Mouse (Mus musculus) liver, embryonic 15.5 days (tissue): ENCODE results near the gene Ccdc149. TPM values are rescaled to one million over a fixed set of nuclear protein-coding genes. Genes with fewer than 3 reads are reported as not detected.

Experiments used
- ATAC-seq: fragments of 200-750 bp; cut with Nextera tagmentation; 2 replicates; pipeline ENCODE4 v1.8.0; 2017; ENCODE audit warnings: moderate number of reproducible peaks, mild to moderate bottlenecking, moderate library complexity; ENCODE audit not compliant: insufficient read depth
- H3K27ac ChIP-seq: fragments of 300-500 bp; sonication (generic); replicated peaks from 2 replicates; pipeline ENCODE4 v1.5.1; 2015; ENCODE audit warnings: mild to moderate bottlenecking, inconsistent platforms
- H3K27me3 ChIP-seq: fragments of 300-500 bp; sonication (generic); 2 replicates; pipeline ENCODE4 v1.6.1; 2015; ENCODE audit warnings: mild to moderate bottlenecking, inconsistent platforms
- H3K36me3 ChIP-seq: fragments of 300-500 bp; sonication (generic); replicated peaks from 2 replicates; pipeline ENCODE4 v1.6.1; 2015; ENCODE audit warnings: moderate library complexity, mild to moderate bottlenecking, inconsistent platforms
- H3K4me1 ChIP-seq: fragments of 300-500 bp; sonication (generic); replicated peaks from 2 replicates; pipeline ENCODE4 v1.6.1; 2015; ENCODE audit warnings: inconsistent platforms
- H3K4me2 ChIP-seq: fragments of 300-500 bp; sonication (generic); 2 replicates; pipeline ENCODE4 v1.6.1; 2015; ENCODE audit warnings: moderate library complexity, mild to moderate bottlenecking, inconsistent platforms
- H3K4me3 ChIP-seq: fragments of 300-500 bp; sonication (generic); replicated peaks from 2 replicates; pipeline ENCODE4 v1.5.1; 2015; ENCODE audit warnings: mild to moderate bottlenecking, inconsistent platforms
- H3K9ac ChIP-seq: fragments of 300-500 bp; sonication (generic); 2 replicates; pipeline ENCODE4 v1.6.1; 2015; ENCODE audit warnings: moderate library complexity, mild to moderate bottlenecking, inconsistent platforms
- H3K9me3 ChIP-seq: fragments of 300-500 bp; sonication (generic); replicated peaks from 2 replicates; pipeline ENCODE4 v1.6.1; 2016; ENCODE audit warnings: inconsistent platforms
- WGBS: fragments of 180-500 bp; shearing (Covaris S2); methylation state at CpG from one replicate; pipeline ENCODE4 v1.1.7; 2015; ENCODE audit warnings: mixed read lengths; ENCODE audit not compliant: insufficient replicate concordance; 5-methylcytosine and 5-hydroxymethylcytosine counted together
- polyA plus RNA-seq: library from polyadenylated mRNA; unstranded; fragments of >200 nt; fragmentation: Nextera tagmentation; extraction: Ambion mirVana; gene quantifications from 2 replicates; pipeline ENCODE4 v1.2.1, GENCODE M21; 2015

Ccdc149 gene
- polyA plus RNA-seq, 1 experiment from 2014 or later = 0.60 TPM

- no peaks in the 10 kb centered on the region for H3K36me3 ChIP-seq
- no peak overlapping the region for H3K4me2 ChIP-seq
- H3K4me1 ChIP-seq = no peaks in the 10 kb centered on the region
- WGBS = 65% methylated on average over 8 of the region's 8 CpGs
- no peak for ATAC-seq
- H3K27me3 ChIP-seq = no peaks in the 10 kb centered on the region
- H3K9ac ChIP-seq = no peak overlapping the region
- H3K27ac ChIP-seq = no peak overlapping the region
- H3K4me3 ChIP-seq = no peak overlapping the region
- no peaks in the 10 kb centered on the region for H3K9me3 ChIP-seq
Observed at GRCm38 (mm10) chr5:52449187-52449586, 22.1 kb downstream of the Ccdc149 start.

DNA sequence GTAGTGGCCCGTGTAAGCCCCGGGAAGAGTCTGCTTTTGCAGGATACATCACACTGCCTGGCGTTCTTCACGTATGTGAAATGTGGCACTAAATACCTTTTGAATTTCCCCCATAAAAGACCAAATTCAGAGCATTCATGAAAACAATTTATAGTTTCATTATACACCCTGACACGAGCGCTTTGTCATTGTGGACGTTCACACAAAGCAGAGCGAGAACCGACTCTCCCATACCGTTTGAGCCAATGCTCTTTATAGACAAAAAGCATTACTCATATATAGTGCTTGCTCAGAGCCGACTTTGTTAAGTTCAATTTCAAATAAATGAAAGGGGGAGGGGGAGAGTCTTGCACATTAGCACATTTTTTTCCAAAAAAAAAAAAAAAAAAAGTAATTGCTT is 31.0 kb downstream of the Ccdc149 start:
- Histone ChIP-seq H3K4me1 (no peaks in the 10 kb centered on the region), H3K9ac (no peak overlapping the region), H3K4me2 (no peak overlapping the region), H3K9me3 (no peaks in the 10 kb centered on the region), H3K36me3 (no peaks in the 10 kb centered on the region), H3K27ac (no peak overlapping the region), H3K27me3 (no peaks in the 10 kb centered on the region), H3K4me3 (no peak overlapping the region)
- WGBS = 74% methylated on average over 11 of the region's 11 CpGs
- no peak for ATAC-seq

DNA sequence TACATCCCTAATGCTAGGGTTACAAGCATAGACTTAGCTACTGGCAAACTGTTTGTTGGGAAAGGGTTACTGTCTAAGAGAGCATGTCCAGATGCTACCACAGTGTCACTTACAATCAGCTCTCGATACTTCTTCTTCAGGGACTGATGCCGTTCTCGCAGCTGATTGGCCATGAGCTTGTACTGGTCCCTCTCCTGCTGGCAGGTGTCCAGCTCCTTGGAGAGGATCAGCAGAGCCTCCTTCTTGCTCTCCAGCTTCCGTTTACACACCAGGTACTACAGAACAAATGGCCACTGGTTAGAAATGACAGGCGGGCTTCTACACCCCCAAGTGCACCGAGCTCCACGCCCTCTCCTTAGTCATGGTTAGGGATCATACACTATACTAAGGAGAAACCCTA is 32.4 kb downstream of the Ccdc149 start:
- H3K4me1 ChIP-seq = no peaks in the 10 kb centered on the region
- WGBS = 67% methylated on average over 7 of the region's 7 CpGs
- no peaks in the 10 kb centered on the region for H3K9me3 ChIP-seq
- H3K9ac ChIP-seq = no peak overlapping the region
- H3K4me2 ChIP-seq = no peak overlapping the region
- H3K27me3 ChIP-seq = no peaks in the 10 kb centered on the region
- no peak for ATAC-seq
- H3K36me3 ChIP-seq = no peaks in the 10 kb centered on the region
- no peak overlapping the region for H3K4me3 ChIP-seq
- no peak overlapping the region for H3K27ac ChIP-seq

DNA sequence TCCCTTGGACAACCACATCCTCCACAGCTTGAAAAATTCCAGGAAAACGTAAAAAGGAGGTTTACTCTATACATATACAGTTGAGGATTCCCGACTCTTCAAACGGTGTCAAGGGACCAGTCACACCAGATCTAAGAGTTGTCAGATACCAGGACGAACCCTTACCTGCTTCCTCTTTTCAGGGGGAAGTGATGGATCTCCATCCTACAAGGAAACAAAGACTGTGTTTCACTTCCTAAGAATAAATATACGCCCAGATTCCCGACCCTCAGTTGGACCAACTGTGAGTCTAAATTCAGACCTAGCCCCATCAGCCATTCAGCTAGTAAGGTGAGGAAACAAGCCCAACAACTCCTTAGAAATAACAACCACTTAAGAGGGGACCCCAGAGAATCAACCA is 35.8 kb downstream of the Ccdc149 start:
- H3K4me3 ChIP-seq = no peak overlapping the region
- 0 out of 2 replicates have a peak, but pooled peaks cover 3% of the 10 kb centered on the region for H3K4me1 ChIP-seq
- no peaks in the 10 kb centered on the region for H3K9me3 ChIP-seq
- 53% methylated on average over 6 of the region's 6 CpGs for WGBS
- H3K9ac ChIP-seq = no peak overlapping the region
- no peak overlapping the region for H3K27ac ChIP-seq
- H3K4me2 ChIP-seq = no peak overlapping the region
- ATAC-seq = no peak
- H3K27me3 ChIP-seq = no peaks in the 10 kb centered on the region
- no peaks in the 10 kb centered on the region for H3K36me3 ChIP-seq

GRCm38 (mm10) chr5:52431276-52431844 is 40.0 kb downstream of the Ccdc149 start:
- Histone ChIP-seq H3K9ac (no peak overlapping the region), H3K4me3 (no peak overlapping the region), H3K27ac (no peak overlapping the region), H3K27me3 (no peaks in the 10 kb centered on the region), H3K9me3 (no peaks in the 10 kb centered on the region), H3K4me1 (0 out of 2 replicates have a peak, but pooled peaks cover 3% of the 10 kb centered on the region), H3K36me3 (no peaks in the 10 kb centered on the region), H3K4me2 (no peak overlapping the region)
- WGBS = 49% methylated on average over 8 of the region's 8 CpGs
- ATAC-seq = no peak

DNA sequence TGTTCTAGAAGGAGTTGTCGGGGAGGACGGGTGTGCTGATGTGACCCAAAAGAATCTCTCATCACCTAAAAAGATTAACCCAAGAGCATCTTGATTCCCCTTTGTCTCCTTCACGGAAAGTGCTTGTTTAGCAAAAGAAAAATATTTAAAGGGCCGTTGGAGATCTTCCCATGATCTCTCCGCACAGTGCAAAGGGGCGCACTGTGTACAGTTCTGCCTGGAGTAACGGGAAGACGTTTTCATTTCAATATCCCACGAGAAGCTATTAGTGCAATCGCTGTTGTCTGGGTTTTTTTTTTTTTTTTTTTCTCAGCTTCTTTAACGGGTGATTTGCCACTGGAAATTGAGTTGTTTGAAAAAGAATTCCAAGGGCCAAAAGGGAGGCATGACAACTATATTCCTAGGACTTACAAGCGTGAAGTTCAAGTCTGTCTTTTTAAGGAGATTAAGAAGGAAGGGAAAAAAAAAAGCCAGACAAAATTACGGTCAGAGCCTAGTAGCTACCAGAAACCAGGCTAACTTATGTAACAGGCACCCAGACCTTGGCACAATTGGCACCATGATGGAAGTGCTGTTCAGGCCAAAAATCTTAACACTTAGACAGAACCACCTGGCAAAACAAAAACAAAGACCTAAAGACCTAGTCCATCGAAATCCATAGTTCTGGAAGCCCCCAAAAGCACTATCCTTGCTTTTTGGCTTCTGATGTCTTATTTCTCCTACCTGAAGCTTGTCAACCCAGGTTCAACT is 41.4 kb downstream of the Ccdc149 start:
- H3K36me3 ChIP-seq = no peaks in the 10 kb centered on the region
- H3K4me1 ChIP-seq = 0 out of 2 replicates have a peak, but pooled peaks cover 3% of the 10 kb centered on the region
- no peak for ATAC-seq
- no peaks in the 10 kb centered on the region for H3K9me3 ChIP-seq
- no peaks in the 10 kb centered on the region for H3K27me3 ChIP-seq
- no peak overlapping the region for H3K4me2 ChIP-seq
- no peak overlapping the region for H3K9ac ChIP-seq
- WGBS = 66% methylated on average over 14 of the region's 14 CpGs
- no peak overlapping the region for H3K4me3 ChIP-seq
- H3K27ac ChIP-seq = no peak overlapping the region

DNA sequence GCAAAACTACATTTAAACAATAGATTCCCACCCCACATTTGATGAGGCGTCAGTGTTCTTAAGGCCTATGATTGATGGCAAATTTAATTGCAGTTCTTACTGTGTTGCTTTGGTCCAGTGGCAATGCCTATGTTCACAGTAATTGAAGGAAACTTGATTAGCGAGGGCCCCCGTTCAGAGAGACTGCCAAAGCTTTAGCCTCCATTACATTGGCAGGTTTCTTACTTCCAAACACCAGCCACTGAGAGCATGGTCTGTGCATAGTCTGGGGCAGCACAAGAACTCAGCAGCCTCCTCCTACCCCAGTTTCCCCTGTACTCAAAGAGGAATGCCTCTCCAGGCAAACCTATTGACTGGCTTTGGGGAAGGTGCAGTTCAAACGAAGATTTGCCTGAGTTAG is 42.7 kb downstream of the Ccdc149 start:
- 52% methylated on average over 4 of the region's 4 CpGs for whole genome bisulfite sequencing
- Histone ChIP-seq H3K27ac (no peak overlapping the region), H3K9me3 (no peaks in the 10 kb centered on the region), H3K9ac (no peak overlapping the region), H3K4me1 (0 out of 2 replicates have a peak, but pooled peaks cover 3% of the 10 kb centered on the region), H3K27me3 (no peaks in the 10 kb centered on the region), H3K4me3 (no peak overlapping the region), H3K4me2 (no peak overlapping the region), H3K36me3 (no peaks in the 10 kb centered on the region)
- no peak for ATAC-seq

- no peaks in the 10 kb centered on the region for H3K9me3 ChIP-seq
- no peak overlapping the region for H3K4me3 ChIP-seq
- WGBS = 64% methylated on average over 9 of the region's 9 CpGs
- no peaks in the 10 kb centered on the region for H3K36me3 ChIP-seq
- ATAC-seq = no peak
- H3K27me3 ChIP-seq = no peaks in the 10 kb centered on the region
- H3K4me1 ChIP-seq = no peaks in the 10 kb centered on the region
- no peak overlapping the region for H3K27ac ChIP-seq
- no peak overlapping the region for H3K4me2 ChIP-seq
- H3K9ac ChIP-seq = no peak overlapping the region
Observed at GRCm38 (mm10) chr5:52425819-52426218, 45.5 kb downstream of the Ccdc149 start.

DNA sequence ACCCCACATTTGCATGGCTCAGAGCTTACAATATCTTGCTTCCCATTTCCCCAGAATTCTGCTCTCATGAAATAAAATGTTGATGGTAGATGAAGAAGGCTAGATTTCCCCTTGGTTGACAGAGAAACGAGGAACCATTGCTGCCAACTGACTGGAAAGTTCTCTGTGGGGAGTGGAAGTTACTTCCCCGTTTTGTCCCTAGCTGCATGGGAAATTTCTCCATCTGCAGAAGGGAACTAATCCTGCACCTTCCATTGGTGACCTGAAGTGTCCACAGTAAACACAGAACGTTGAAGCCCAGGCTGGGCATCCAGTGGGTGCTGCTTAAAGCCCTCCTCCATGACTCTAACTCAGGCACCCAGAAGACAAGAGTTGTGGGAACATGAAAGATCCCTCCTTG is 47.4 kb downstream of the Ccdc149 start:
- Histone ChIP-seq H3K27ac (no peak overlapping the region), H3K4me1 (no peaks in the 10 kb centered on the region), H3K4me3 (no peak overlapping the region), H3K9ac (no peak overlapping the region), H3K4me2 (no peak overlapping the region), H3K9me3 (no peaks in the 10 kb centered on the region), H3K36me3 (no peaks in the 10 kb centered on the region), H3K27me3 (no peaks in the 10 kb centered on the region)
- ATAC-seq = no peak
- 22% methylated on average over 3 of the region's 3 CpGs for WGBS

DNA sequence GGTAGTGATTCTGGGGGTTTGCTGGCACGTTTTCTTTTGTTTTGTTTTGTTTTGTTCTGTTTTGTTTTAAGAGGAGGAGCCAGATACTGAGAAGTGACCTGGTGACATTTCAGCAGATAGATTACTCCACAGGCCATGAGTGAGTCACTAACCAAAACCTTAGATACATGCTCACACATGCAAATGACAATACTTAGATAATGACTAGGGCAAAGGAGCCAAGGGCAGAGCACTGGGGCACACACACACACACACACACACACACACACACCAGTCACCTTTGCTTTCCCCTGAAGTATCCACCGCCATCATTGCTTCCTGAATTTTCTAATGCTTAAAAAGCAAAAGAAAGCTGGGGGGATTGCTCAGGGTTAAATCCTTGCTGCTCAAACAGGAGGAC is 54.8 kb downstream of the Ccdc149 start:
- no peak overlapping the region for H3K4me3 ChIP-seq
- H3K4me2 ChIP-seq = no peak overlapping the region
- H3K9me3 ChIP-seq = no peaks in the 10 kb centered on the region
- H3K36me3 ChIP-seq = no peaks in the 10 kb centered on the region
- H3K4me1 ChIP-seq = no peaks in the 10 kb centered on the region
- 35% methylated on average over 2 of the region's 2 CpGs for WGBS
- no peaks in the 10 kb centered on the region for H3K27me3 ChIP-seq
- no peak overlapping the region for H3K27ac ChIP-seq
- ATAC-seq = no peak
- H3K9ac ChIP-seq = no peak overlapping the region

- WGBS = 72% methylated on average over 6 of the region's 6 CpGs
- no peak for ATAC-seq
- H3K9ac ChIP-seq = no peak overlapping the region
- H3K4me1 ChIP-seq = no peaks in the 10 kb centered on the region
- H3K36me3 ChIP-seq = no peaks in the 10 kb centered on the region
- no peak overlapping the region for H3K27ac ChIP-seq
- no peaks in the 10 kb centered on the region for H3K9me3 ChIP-seq
- no peak overlapping the region for H3K4me2 ChIP-seq
- H3K27me3 ChIP-seq = no peaks in the 10 kb centered on the region
- no peak overlapping the region for H3K4me3 ChIP-seq
Observed at GRCm38 (mm10) chr5:52415917-52416316, 55.4 kb downstream of the Ccdc149 start.

- Histone ChIP-seq H3K4me1 (no peaks in the 10 kb centered on the region), H3K4me2 (no peak overlapping the region), H3K36me3 (no peaks in the 10 kb centered on the region), H3K27me3 (no peaks in the 10 kb centered on the region), H3K9me3 (no peaks in the 10 kb centered on the region), H3K4me3 (no peak overlapping the region), H3K9ac (no peak overlapping the region), H3K27ac (no peak overlapping the region)
- 61% methylated on average over 1 of the region's 1 CpGs for WGBS
- ATAC-seq = no peak
Observed at GRCm38 (mm10) chr5:52415193-52415592, 56.1 kb downstream of the Ccdc149 start.
